Mouse (Mus musculus) CH12.LX (cell line): Measurements from ENCODE around the gene Zfp592. TPM values are rescaled to one million over a fixed set of nuclear protein-coding genes. Genes with fewer than 3 reads are reported as not detected.

Source experiments
- DNase-seq: peaks from one replicate; pipeline ENCODE4 v3.0.0-alpha.2; 2013; ENCODE audit errors: extremely low read depth
- H3K27ac ChIP-seq: 2 replicates; pipeline ENCODE4 v1.5.1; 2012; ENCODE audit warnings: low read depth, mild to moderate bottlenecking, control low read depth, moderate library complexity; ENCODE audit not compliant: insufficient read depth
- H3K27me3 ChIP-seq: replicated peaks from 2 replicates; pipeline ENCODE3; 2012; ENCODE audit warnings: inconsistent platforms
- H3K36me3 ChIP-seq, 2 experiments: replicated peaks in 1 of 2; 2 replicates each; pipeline versions ENCODE3 to v1.6.1; 2012; ENCODE audit warnings: inconsistent platforms in 1 of 2, low read length in 1 of 2, mild to moderate bottlenecking in 1 of 2, mixed read lengths in 1 of 2, moderate library complexity in 1 of 2; ENCODE audit not compliant: control insufficient read depth in 1 of 2, insufficient read depth in 1 of 2
- H3K4me1 ChIP-seq, 2 experiments: 2 replicates each; pipeline ENCODE4 v1.6.1; 2012; ENCODE audit warnings: inconsistent platforms in 1 of 2, moderate library complexity in 1 of 2; ENCODE audit not compliant: insufficient read depth in 2 of 2, control insufficient read depth in 1 of 2
- H3K4me2 ChIP-seq: 2 replicates; pipeline ENCODE4 v1.6.1; 2012; ENCODE audit warnings: low read depth, mild to moderate bottlenecking, control low read depth; ENCODE audit not compliant: poor library complexity, insufficient read depth, severe bottlenecking
- H3K4me3 ChIP-seq, 3 experiments: fragments of 150-350 bp in 1 of 3; sonication (generic) in 1 of 3; replicated peaks in 1 of 3; 2 replicates each; pipeline versions ENCODE3 to v1.5.1; 2011 to 2012; ENCODE audit warnings: low read depth in 2 of 3, low read length in 2 of 3, mild to moderate bottlenecking in 2 of 3, moderate library complexity in 2 of 3, control low read depth in 1 of 3, improper control_type of control experiment in 1 of 3, inconsistent platforms in 1 of 3, mixed read lengths in 1 of 3; ENCODE audit not compliant: poor library complexity in 1 of 3
- H3K79me2 ChIP-seq: replicated peaks from 2 replicates; pipeline ENCODE4 v1.6.1; 2012; ENCODE audit warnings: mild to moderate bottlenecking, moderate library complexity; ENCODE audit not compliant: control insufficient read depth, poor library complexity, insufficient read depth, severe bottlenecking; ENCODE audit errors: extremely low read depth
- H3K9ac ChIP-seq: 2 replicates; pipeline ENCODE4 v1.6.1; 2012; ENCODE audit warnings: low read depth, mild to moderate bottlenecking, control low read depth, moderate library complexity; ENCODE audit not compliant: insufficient read depth
- H3K9me3 ChIP-seq: replicated peaks from 2 replicates; pipeline ENCODE3; 2012; ENCODE audit warnings: low read length, inconsistent platforms, mixed read lengths
- CHD2 ChIP-seq: IDR thresholded peaks from 2 replicates; pipeline ENCODE4 v1.6.1; 2011; ENCODE audit warnings: low read length, improper control_type of control experiment
- ELF1 ChIP-seq: IDR thresholded peaks from 2 replicates; pipeline ENCODE4 v1.6.1; 2014; ENCODE audit warnings: low read depth, mild to moderate bottlenecking, inconsistent platforms, low read length, improper control_type of control experiment
- EP300 ChIP-seq: IDR thresholded peaks from 2 replicates; pipeline ENCODE4 v1.6.1; 2011; ENCODE audit warnings: low read length, improper control_type of control experiment
- ETS1 ChIP-seq: conservative IDR thresholded peaks from 2 replicates; pipeline ENCODE4 v1.6.1; 2012; ENCODE audit warnings: low read depth, mild to moderate bottlenecking, inconsistent platforms, low read length, improper control_type of control experiment, moderate library complexity
- GABPA ChIP-seq: IDR thresholded peaks from 2 replicates; pipeline ENCODE4 v1.6.1; 2012; ENCODE audit warnings: low read depth, low read length, improper control_type of control experiment, inconsistent platforms; ENCODE audit not compliant: insufficient replicate concordance
- HCFC1 ChIP-seq: IDR thresholded peaks from 2 replicates; pipeline ENCODE4 v1.6.1; 2012; ENCODE audit warnings: low read depth, mild to moderate bottlenecking, inconsistent platforms, low read length, improper control_type of control experiment
- JUN ChIP-seq: IDR thresholded peaks from 2 replicates; pipeline ENCODE4 v1.6.1; 2011; ENCODE audit warnings: low read depth, mild to moderate bottlenecking, low read length, improper control_type of control experiment, moderate library complexity; ENCODE audit not compliant: insufficient read depth
- MAZ ChIP-seq: IDR thresholded peaks from 2 replicates; pipeline ENCODE4 v1.6.1; 2012; ENCODE audit warnings: low read depth, mild to moderate bottlenecking, inconsistent platforms, low read length, improper control_type of control experiment, moderate library complexity
- MEF2A ChIP-seq: IDR thresholded peaks from 2 replicates; pipeline ENCODE4 v1.6.1; 2014; ENCODE audit warnings: low read depth, mild to moderate bottlenecking, inconsistent platforms, low read length, improper control_type of control experiment, borderline replicate concordance
- NELFE ChIP-seq: IDR thresholded peaks from 2 replicates; pipeline ENCODE4 v1.6.1; 2011; ENCODE audit warnings: low read depth, low read length, improper control_type of control experiment
- PAX5 ChIP-seq: IDR thresholded peaks from 2 replicates; pipeline ENCODE4 v1.6.1; 2012; ENCODE audit warnings: low read length, inconsistent platforms, mixed read lengths
- POLR2AphosphoS2 ChIP-seq: IDR thresholded peaks from 2 replicates; pipeline ENCODE4 v1.6.1; 2011; ENCODE audit warnings: low read depth, low read length, improper control_type of control experiment
- RAD21 ChIP-seq: IDR thresholded peaks from 2 replicates; pipeline ENCODE4 v1.6.1; 2011; ENCODE audit warnings: low read depth, mild to moderate bottlenecking, low read length, improper control_type of control experiment, moderate library complexity
- RCOR1 ChIP-seq: conservative IDR thresholded peaks from 2 replicates; pipeline ENCODE4 v1.6.1; 2012; ENCODE audit warnings: low read depth, mild to moderate bottlenecking, inconsistent platforms, low read length, improper control_type of control experiment
- TCF12 ChIP-seq: IDR thresholded peaks from 2 replicates; pipeline ENCODE4 v1.6.1; 2014; ENCODE audit warnings: low read depth, mild to moderate bottlenecking, inconsistent platforms, low read length, improper control_type of control experiment
- UBTF ChIP-seq: IDR thresholded peaks from 2 replicates; pipeline ENCODE4 v1.6.1; 2012; ENCODE audit warnings: low read depth, mild to moderate bottlenecking, inconsistent platforms, low read length, improper control_type of control experiment, moderate library complexity
- USF1 ChIP-seq: IDR thresholded peaks from 2 replicates; pipeline ENCODE4 v1.6.1; 2014; ENCODE audit warnings: low read depth, mild to moderate bottlenecking, inconsistent platforms, low read length, improper control_type of control experiment
- USF2 ChIP-seq: conservative IDR thresholded peaks from 2 replicates; pipeline ENCODE4 v1.6.1; 2011; ENCODE audit warnings: low read depth, low read length, improper control_type of control experiment
- dilution Hi-C: fragments of 300-500 bp; cut with MboI; formaldehyde crosslinking; loops from 2 replicates; pipeline ENCODE4 v1.14.3; 2020; ENCODE audit warnings: low sequenced_read_pairs; ENCODE audit not compliant: extremely low pct_unique_long_range_greater_than_20kb, extremely low pct_ligation_motif_present
- in situ Hi-C: fragments of 300-500 bp; cut with MboI; formaldehyde crosslinking; loops from 3 replicates; pipeline ENCODE4 v1.14.3; 2019; ENCODE audit warnings: low sequenced_read_pairs, low pct_ligation_motif_present, low pct_unique_long_range_greater_than_20kb, mixed read lengths
- polyA plus RNA-seq: library from polyadenylated mRNA; unstranded; fragments of >175 nt; gene quantifications from 2 replicates; pipeline ENCODE4 v1.2.1, GENCODE M21; 2012; ENCODE audit warnings: low read depth; ENCODE audit not compliant: insufficient read length
- total RNA-seq, 2 experiments: library from RNA; depleted of rRNA; stranded (reverse); fragments of 300-350 nt in 1 of 2; fragments of >200 nt in 1 of 2; gene quantifications; 2 replicates each; pipeline ENCODE4 v1.2.3; 2012 to 2014

The Zfp592 gene
- total and polyA plus RNA-seq, 3 experiments, result 7.8 to 23.6 (median 10.1) TPM

DNA sequence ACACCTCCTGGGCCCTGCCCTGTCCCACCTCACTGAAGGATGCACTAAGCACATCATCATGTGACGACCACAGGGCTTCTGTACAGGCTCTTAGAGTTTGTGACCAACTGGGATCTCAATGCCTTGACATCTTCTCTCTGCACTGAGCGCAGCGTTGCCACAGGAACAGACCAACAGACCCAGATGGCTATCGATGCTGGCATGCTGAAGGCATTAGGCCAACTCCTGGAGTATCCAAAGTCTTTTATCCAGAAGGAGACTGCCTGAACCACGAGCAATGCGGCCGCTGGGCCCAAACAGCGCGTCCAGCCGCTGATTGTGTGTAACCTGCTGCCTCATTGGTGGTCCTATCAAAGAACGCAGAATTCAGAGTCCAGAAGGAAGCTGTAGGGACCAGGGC lies 12.9 kb upstream of the Zfp592 start:
- no peak overlapping the region for H3K9ac ChIP-seq
- peaks cover 0 to 4% of the 10 kb centered on the region in 2 experiments; a peak in 2 of 4 replicates for H3K4me1 ChIP-seq
- H3K27me3 ChIP-seq, result no peaks in the 10 kb centered on the region
- no peak overlapping the region for H3K27ac ChIP-seq
- no peaks in the 10 kb centered on the region for H3K36me3 ChIP-seq
- no peaks in the 10 kb centered on the region for H3K79me2 ChIP-seq
- dilution Hi-C loops, result no loop called here
- no peak for TF ChIP-seq POLR2AphosphoS2
- no peak overlapping the region for H3K4me3 ChIP-seq
- DNase-seq, result no peak
- in situ Hi-C loops, result no loop called here
- H3K4me2 ChIP-seq, result no peak overlapping the region; the same call in 1 of the 2 replicates
- peaks cover 3% of the 10 kb centered on the region for H3K9me3 ChIP-seq

DNA sequence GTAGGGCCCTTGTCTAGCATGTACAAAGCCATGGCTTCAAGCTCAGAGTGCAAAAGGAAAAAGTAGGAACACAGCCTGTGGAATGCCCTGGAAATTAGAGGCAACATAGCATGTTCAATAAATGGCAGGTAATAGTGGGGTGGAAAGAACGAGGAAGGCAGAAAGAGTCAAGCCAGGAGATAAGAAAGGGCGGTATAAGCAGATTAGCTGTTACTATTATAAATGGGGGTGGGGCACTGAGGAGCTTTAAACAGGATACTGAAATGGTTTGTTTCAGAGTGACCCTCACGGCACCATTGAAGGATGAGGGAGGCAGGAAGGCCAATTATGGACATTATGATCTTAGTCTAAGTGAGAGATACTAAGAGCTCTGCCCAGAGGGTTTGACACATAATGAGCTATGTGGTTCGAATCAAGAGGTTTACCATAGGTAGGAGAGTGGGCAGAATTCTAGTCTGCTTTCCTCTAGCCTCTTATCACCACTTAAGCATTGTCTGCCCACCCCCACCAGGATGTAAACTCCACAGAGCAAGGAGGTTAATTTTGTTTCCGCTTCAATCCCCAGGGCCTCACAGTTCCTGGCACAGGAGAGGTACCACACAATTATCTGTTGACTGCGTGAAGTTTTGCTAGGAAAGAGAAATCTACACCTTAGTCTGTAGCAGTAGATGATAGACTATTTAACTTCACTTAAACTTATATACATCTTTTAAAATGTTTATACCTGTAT lies 6.9 kb upstream of the Zfp592 start:
- in situ Hi-C loops, result no loop called here
- Histone ChIP-seq H3K4me3 (no peak overlapping the region), H3K9ac (no peak overlapping the region), H3K27me3 (no peaks in the 10 kb centered on the region), H3K36me3 (no peaks in the 10 kb centered on the region), H3K79me2 (no peaks in the 10 kb centered on the region), H3K9me3 (no peaks in the 10 kb centered on the region), H3K4me1 (peaks cover 6 to 20% of the 10 kb centered on the region in 2 experiments), H3K4me2 (no peak overlapping the region), H3K27ac (no peak overlapping the region)
- no peak for DNase-seq
- dilution Hi-C loops, result no loop called here
- TF ChIP-seq USF2 (no peak), RCOR1 (no peak), UBTF (no peak), RAD21 (no peak), EP300 (no peak), USF1 (no peak), MAZ (no peak), ELF1 (no peak), NELFE (no peak), MEF2A (no peak), HCFC1 (no peak), GABPA (no peak), ETS1 (no peak), JUN (no peak), CHD2 (no peak), PAX5 (no peak), TCF12 (no peak)
